Mouse (Mus musculus): ENCODE results near the gene Uprt.

- TF ChIP-seq CTCF (IDR thresholded peaks at IDR 0.05; ENCODE audit: insufficient read depth, low read length): no peak
- TF ChIP-seq POLR2A (IDR thresholded peaks at IDR 0.05; ENCODE audit: borderline replicate concordance, extremely low read depth, low read depth, low read length): no peak
Measured at GRCm38 (mm10) chrX:104461755-104462154, 20.9 kb upstream of the Uprt start.

Data from lung, adult 2 months (tissue).